Mouse (Mus musculus) lung, embryonic 15.5 days (tissue): ENCODE results near the gene Mt1. TPM values are rescaled to one million over a fixed set of nuclear protein-coding genes. Genes with fewer than 3 reads are reported as not detected.

Experiments
- ATAC-seq: fragments of 200-750 bp; cut with Nextera tagmentation; 2 replicates; pipeline ENCODE4 v1.8.0; 2017; ENCODE audit warnings: moderate number of reproducible peaks, borderline replicate concordance; ENCODE audit not compliant: low FRiP score, low TSS enrichment; ENCODE audit errors: extremely low read depth
- H3K27ac ChIP-seq: fragments of 300-500 bp; sonication (generic); 2 replicates; pipeline ENCODE4 v1.5.1; 2015; ENCODE audit warnings: moderate library complexity, mild to moderate bottlenecking, inconsistent platforms
- H3K27me3 ChIP-seq: fragments of 300-500 bp; sonication (generic); 2 replicates; pipeline ENCODE4 v1.6.1; 2015; ENCODE audit warnings: inconsistent platforms
- H3K36me3 ChIP-seq: fragments of 300-500 bp; sonication (generic); 2 replicates; pipeline ENCODE4 v1.6.1; 2015; ENCODE audit warnings: inconsistent platforms
- H3K4me1 ChIP-seq: fragments of 300-500 bp; sonication (generic); 2 replicates; pipeline ENCODE4 v1.6.1; 2015; ENCODE audit warnings: inconsistent platforms
- H3K4me2 ChIP-seq: fragments of 300-500 bp; sonication (generic); 2 replicates; pipeline ENCODE4 v1.6.1; 2015; ENCODE audit warnings: inconsistent platforms, mild to moderate bottlenecking, moderate library complexity
- H3K4me3 ChIP-seq: fragments of 300-500 bp; sonication (generic); 2 replicates; pipeline ENCODE4 v1.5.1; 2015; ENCODE audit warnings: mild to moderate bottlenecking, inconsistent platforms
- H3K9ac ChIP-seq: fragments of 300-500 bp; sonication (generic); 2 replicates; pipeline ENCODE4 v1.6.1; 2015; ENCODE audit warnings: inconsistent platforms
- H3K9me3 ChIP-seq: fragments of 300-500 bp; sonication (generic); 2 replicates; pipeline ENCODE4 v1.6.1; 2016; ENCODE audit warnings: inconsistent platforms
- WGBS: fragments of 180-500 bp; shearing (Covaris S2); methylation state at CpG from one replicate; pipeline ENCODE4 v1.1.7; 2015; 5-methylcytosine and 5-hydroxymethylcytosine counted together
- polyA plus RNA-seq: library from polyadenylated mRNA; unstranded; fragments of >200 nt; fragmentation: Nextera tagmentation; extraction: Ambion mirVana; gene quantifications from 2 replicates; pipeline ENCODE4 v1.2.1, GENCODE M21; 2015

Gene Mt1
- polyA plus RNA-seq, 1 experiment from 2014 or later: 144 TPM

- H3K9me3 ChIP-seq: no peaks in the 10 kb centered on the region
- peaks cover 27% of the 10 kb centered on the region for H3K4me1 ChIP-seq
- no peak overlapping the region for H3K4me3 ChIP-seq
- H3K36me3 ChIP-seq: no peaks in the 10 kb centered on the region
- ATAC-seq: no peak
- no peak overlapping the region for H3K9ac ChIP-seq
- no peak overlapping the region for H3K27ac ChIP-seq
- 33% methylated on average over 7 of the region's 7 CpGs for WGBS
- H3K4me2 ChIP-seq: no peak overlapping the region
- peaks cover 90% of the 10 kb centered on the region for H3K27me3 ChIP-seq
Observed at GRCm38 (mm10) chr8:94174619-94175213, 4.2 kb upstream of the Mt1 start.

DNA sequence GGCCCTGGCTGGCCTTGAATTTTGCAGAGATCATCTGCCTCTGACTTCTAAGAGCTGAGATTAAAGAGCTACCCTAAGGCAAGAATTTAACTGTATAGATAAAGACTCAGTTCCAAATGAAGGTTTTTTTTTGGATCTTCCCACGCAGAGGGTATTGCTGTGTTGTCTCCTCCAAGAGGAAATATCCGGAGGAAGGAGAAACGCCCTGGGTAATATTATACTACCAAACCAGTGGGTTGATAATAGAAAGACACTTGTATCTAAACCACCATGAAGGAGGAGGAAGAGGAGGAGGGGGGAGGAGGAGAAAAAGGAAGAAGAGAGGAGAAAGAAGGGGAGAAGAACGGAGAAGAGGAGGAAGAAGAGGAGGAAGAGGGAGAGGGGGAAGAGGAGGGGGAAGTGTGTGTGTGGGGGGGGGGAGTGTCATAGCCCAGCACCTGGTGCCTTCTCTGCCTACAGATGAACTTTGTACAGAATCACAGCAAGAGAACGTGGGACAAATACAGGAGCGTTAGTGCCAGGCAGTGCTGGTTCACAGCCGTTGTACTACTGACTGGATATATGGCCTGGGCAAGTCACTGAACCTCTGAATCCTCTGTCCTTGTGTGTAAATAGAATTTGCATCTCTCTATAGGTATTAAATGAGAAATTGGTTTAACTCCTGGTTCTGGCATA is 1.0 kb upstream of the Mt1 start:
- Histone ChIP-seq H3K4me2 (no peak overlapping the region), H3K27me3 (peaks cover 92% of the 10 kb centered on the region)

DNA sequence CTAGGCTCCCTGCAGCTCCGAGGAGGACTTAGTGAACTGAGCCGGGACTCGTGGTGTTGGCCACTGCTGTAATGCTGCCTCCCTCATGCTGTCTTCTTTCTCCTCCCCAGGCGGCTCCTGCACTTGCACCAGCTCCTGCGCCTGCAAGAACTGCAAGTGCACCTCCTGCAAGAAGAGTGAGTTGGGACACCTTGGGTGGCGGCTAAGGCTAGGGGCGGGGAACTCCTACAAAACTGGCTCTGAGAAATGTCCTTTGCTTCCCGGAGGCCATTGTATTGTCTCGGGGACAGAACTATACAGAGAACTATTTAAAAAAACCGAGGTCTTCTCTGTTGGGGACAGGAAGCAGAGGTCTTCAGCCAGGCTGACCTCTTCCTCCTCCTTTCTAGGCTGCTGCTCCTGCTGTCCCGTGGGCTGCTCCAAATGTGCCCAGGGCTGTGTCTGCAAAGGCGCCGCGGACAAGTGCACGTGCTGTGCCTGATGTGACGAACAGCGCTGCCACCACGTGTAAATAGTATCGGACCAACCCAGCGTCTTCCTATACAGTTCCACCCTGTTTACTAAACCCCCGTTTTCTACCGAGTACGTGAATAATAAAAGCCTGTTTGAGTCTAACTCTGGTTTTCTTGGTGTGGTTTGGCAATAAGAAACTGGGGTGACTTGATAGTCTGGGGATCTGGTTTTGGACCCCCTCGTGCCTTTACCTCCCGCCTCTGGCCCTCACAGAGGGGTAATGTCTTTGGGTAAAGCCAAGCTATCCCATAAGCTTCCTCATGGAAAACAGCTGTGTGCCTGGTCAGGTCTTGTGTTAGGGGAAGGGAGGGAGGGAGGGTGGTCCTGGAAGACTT is 1.1 kb downstream of the Mt1 start:
- no peak for ATAC-seq
- Histone ChIP-seq H3K27ac (no peak overlapping the region), H3K9ac (peak overlapping the region; percentile 44), H3K4me1 (peaks cover 30% of the 10 kb centered on the region), H3K27me3 (peaks cover 91% of the 10 kb centered on the region), H3K4me3 (peak overlapping the region; percentile 48), H3K4me2 (peak overlapping the region; percentile 81), H3K9me3 (no peaks in the 10 kb centered on the region), H3K36me3 (no peaks in the 10 kb centered on the region)
- 6% methylated on average over 25 of the region's 25 CpGs for WGBS

More for the DNA sequence above, 1.0 kb upstream of the Mt1 start:
- peaks cover 18% of the 10 kb centered on the region for H3K4me1 ChIP-seq
- H3K27ac ChIP-seq: no peak overlapping the region
- H3K9ac ChIP-seq: no peak overlapping the region
- no peaks in the 10 kb centered on the region for H3K9me3 ChIP-seq
- H3K36me3 ChIP-seq: no peaks in the 10 kb centered on the region
- 62% methylated on average over 7 of the region's 7 CpGs for WGBS
- H3K4me3 ChIP-seq: no peak overlapping the region
- no peak for ATAC-seq

GRCm38 (mm10) chr8:94180561-94180908 is 1.7 kb downstream of the Mt1 start:
- no peaks in the 10 kb centered on the region for H3K9me3 ChIP-seq
- no peak overlapping the region for H3K4me3 ChIP-seq
- H3K4me2 ChIP-seq: peak overlapping the region; percentile 81; the same call in 1 of the 2 replicates
- H3K9ac ChIP-seq: no peak overlapping the region
- no peak overlapping the region for H3K27ac ChIP-seq
- 75% methylated on average over 1 of the region's 1 CpGs for WGBS
- ATAC-seq: no peak
- H3K27me3 ChIP-seq: peaks cover 88% of the 10 kb centered on the region
- peaks cover 30% of the 10 kb centered on the region for H3K4me1 ChIP-seq
- no peaks in the 10 kb centered on the region for H3K36me3 ChIP-seq

DNA sequence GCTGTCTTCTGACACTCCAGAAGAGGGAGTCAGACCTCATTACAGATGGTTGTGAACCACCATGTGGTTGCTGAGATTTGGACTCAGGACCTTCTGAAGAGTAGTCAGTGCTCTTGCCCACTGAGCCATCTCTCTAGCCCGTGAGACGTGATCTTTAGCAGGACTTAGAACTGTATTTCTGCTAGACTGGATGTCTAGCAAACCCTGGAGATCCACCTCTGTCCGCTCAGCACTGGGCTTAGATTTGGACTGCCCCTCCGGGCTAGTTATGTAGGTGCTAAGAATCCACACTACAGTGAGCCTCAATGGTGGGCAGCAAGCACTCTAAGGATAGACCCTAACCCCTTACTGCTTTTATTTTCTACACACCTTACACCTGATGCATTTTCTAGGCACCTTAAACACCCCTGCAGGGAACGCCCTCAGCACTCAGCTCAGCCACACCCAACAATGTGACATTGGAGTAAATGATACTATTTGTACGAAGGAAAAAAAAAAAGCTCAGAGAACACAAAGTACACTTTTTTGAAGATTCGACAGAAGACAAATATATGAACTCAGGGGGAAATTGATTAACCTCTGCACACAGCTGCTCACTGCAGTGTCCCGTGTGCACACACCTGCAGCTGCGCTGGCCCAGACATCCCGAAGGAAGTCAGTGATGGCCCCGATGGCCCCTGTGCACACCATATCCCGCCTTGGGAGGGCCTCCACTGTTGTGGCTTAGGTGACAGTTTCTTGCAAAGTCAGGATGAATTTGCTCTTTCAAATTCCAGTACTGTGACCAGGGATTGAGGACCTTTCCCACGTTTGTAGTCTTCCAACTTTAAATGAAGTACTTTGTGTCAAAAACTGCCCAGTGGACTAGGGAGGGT is 3.4 kb downstream of the Mt1 start:
- H3K9me3 ChIP-seq: no peaks in the 10 kb centered on the region
- H3K4me3 ChIP-seq: peak overlapping the region; percentile 23
- H3K27me3 ChIP-seq: peaks cover 88% of the 10 kb centered on the region
- ATAC-seq: no peak
- H3K27ac ChIP-seq: peak overlapping the region; percentile 56; the same call in 1 of the 2 replicates
- no peak overlapping the region for H3K9ac ChIP-seq
- H3K4me1 ChIP-seq: peaks cover 41% of the 10 kb centered on the region
- H3K36me3 ChIP-seq: no peaks in the 10 kb centered on the region
- WGBS: 57% methylated on average over 13 of the region's 13 CpGs
- peak overlapping the region; percentile 57 for H3K4me2 ChIP-seq

DNA sequence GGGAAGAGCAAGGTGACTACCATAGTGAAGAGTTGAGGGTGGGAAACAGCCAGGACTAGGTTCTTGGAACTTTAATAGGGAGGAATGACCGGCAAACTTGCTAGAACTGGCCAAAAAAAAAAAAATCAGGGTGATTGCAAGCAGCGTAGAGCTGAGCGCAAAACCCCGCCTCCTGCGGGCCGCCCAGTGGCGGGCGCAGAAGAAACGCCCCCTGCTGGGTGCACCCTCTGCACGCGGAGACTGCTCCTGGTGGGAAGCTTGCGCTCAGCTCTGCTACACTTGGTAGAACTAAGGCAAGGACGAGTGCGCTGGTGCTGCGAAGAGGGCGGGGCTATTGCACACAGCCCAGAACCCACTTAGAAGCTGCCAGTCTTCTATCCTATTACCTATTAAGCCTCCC is 4.2 kb downstream of the Mt1 start:
- peak overlapping the region; percentile 23 for H3K4me3 ChIP-seq
- H3K9me3 ChIP-seq: no peaks in the 10 kb centered on the region
- peak; percentile 78 for ATAC-seq
- H3K4me1 ChIP-seq: peaks cover 45% of the 10 kb centered on the region
- peak overlapping the region; percentile 57 for H3K4me2 ChIP-seq
- H3K27ac ChIP-seq: peak overlapping the region; percentile 56
- H3K9ac ChIP-seq: no peak overlapping the region
- peaks cover 88% of the 10 kb centered on the region for H3K27me3 ChIP-seq
- H3K36me3 ChIP-seq: no peaks in the 10 kb centered on the region
- WGBS: under 1% methylated on average over 16 of the region's 16 CpGs

DNA sequence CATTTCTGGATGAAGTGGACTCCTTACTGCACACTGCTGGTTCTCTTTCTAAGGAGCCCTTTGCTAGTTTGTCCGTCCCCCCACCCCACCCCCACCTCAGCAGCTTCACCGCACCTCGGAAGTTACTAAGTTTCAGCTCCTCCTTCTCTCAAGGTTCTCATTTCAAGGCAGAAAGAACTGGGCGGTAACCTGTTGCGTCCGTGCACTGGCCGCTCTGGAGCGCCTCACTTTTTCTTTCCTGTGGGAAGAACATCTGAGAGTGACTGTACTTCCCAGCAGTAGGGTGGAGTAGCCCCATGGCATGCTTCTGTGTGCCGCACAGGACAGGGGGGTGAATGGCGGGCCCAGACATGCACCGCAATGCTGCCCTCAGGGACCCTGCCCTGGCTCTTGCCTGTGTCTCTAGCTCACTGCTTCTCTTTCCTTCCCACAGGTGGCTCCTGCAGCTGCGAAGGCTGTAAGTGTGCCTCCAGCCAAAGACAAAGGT is 5.5 kb downstream of the Mt1 start:
- Histone ChIP-seq H3K27me3 (peaks cover 78% of the 10 kb centered on the region), H3K9ac (no peak overlapping the region), H3K4me1 (peaks cover 44% of the 10 kb centered on the region), H3K27ac (peak overlapping the region; percentile 56), H3K36me3 (no peaks in the 10 kb centered on the region), H3K4me2 (0 out of 2 replicates have a peak overlapping the region, but pooled peaks have one; percentile 15), H3K9me3 (no peaks in the 10 kb centered on the region), H3K4me3 (no peak overlapping the region)
- ATAC-seq: no peak
- WGBS: 24% methylated on average over 12 of the region's 12 CpGs

- no peak overlapping the region for H3K27ac ChIP-seq
- no peaks in the 10 kb centered on the region for H3K36me3 ChIP-seq
- H3K27me3 ChIP-seq: peaks cover 64% of the 10 kb centered on the region
- no peak overlapping the region for H3K4me2 ChIP-seq
- no peak overlapping the region for H3K4me3 ChIP-seq
- ATAC-seq: no peak
- H3K9ac ChIP-seq: no peak overlapping the region
- no peaks in the 10 kb centered on the region for H3K9me3 ChIP-seq
- peaks cover 39% of the 10 kb centered on the region for H3K4me1 ChIP-seq
- 61% methylated on average over 6 of the region's 6 CpGs for WGBS
Observed at GRCm38 (mm10) chr8:94185791-94186190, 6.9 kb downstream of the Mt1 start.

- no peak overlapping the region for H3K27ac ChIP-seq
- whole genome bisulfite sequencing: 2% methylated on average over 17 of the region's 17 CpGs
Observed at GRCm38 (mm10) chr8:94186542-94186941, 7.7 kb downstream of the Mt1 start.

GRCm38 (mm10) chr8:94187290-94188002 is 8.6 kb downstream of the Mt1 start:
- Histone ChIP-seq H3K4me3 (no peak overlapping the region), H3K36me3 (no peaks in the 10 kb centered on the region), H3K4me1 (peaks cover 47% of the 10 kb centered on the region), H3K9ac (no peak overlapping the region), H3K9me3 (no peaks in the 10 kb centered on the region), H3K27ac (no peak overlapping the region), H3K27me3 (peaks cover 53% of the 10 kb centered on the region), H3K4me2 (peak overlapping the region; percentile 38; the same call in 1 of the 2 replicates)
- 38% methylated on average over 21 of the region's 21 CpGs for WGBS
- no peak for ATAC-seq

More at GRCm38 (mm10) chr8:94186542-94186941, 7.7 kb downstream of the Mt1 start:
- Histone ChIP-seq H3K4me3 (no peak overlapping the region), H3K4me1 (peaks cover 47% of the 10 kb centered on the region), H3K9me3 (no peaks in the 10 kb centered on the region), H3K27me3 (peaks cover 61% of the 10 kb centered on the region), H3K36me3 (no peaks in the 10 kb centered on the region), H3K9ac (no peak overlapping the region), H3K4me2 (peak overlapping the region; percentile 38)
- peak; percentile 70; the same call in 1 of the 2 replicates for ATAC-seq
